Mouse (Mus musculus) megakaryocyte, adult 5-6 weeks (primary cell): Measurements from ENCODE around the gene Trim47. TPM values are rescaled to one million over a fixed set of nuclear protein-coding genes. Genes with fewer than 3 reads are reported as not detected.
"Not testable (repeated sequence)": the region's sequence is repeated elsewhere in the genome, so short reads cannot be mapped to it uniquely, and the experiment has no call there.

Source experiments
- ATAC-seq: 2 replicates; pipeline ENCODE4 v1.8.0; 2016; ENCODE audit warnings: mild to moderate bottlenecking, inconsistent platforms; ENCODE audit not compliant: poor library complexity, severe bottlenecking
- total RNA-seq, 2 experiments: library from RNA; stranded (forward) in 1 of 2; stranded (reverse) in 1 of 2; fragments of 153-499, 151-499 nt in 1 of 2; fragments of 221-1000, 200-1000 nt in 1 of 2; gene quantifications; 2 replicates each; pipeline versions ENCODE4 v1.2.3 to v1.2.4; 2015 to 2017

Trim47 gene
- total RNA-seq, 2 experiments from 2014 or later = 0.07 to 0.47 TPM

GRCm38 (mm10) chr11:116092959-116093358 lies 34.1 kb downstream of the Trim47 start:
- not testable (repeated sequence) for ATAC-seq

GRCm38 (mm10) chr11:116091591-116091990 lies 35.4 kb downstream of the Trim47 start:
- no peak for ATAC-seq

GRCm38 (mm10) chr11:116089545-116089944 lies 37.5 kb downstream of the Trim47 start:
- no peak for ATAC-seq

- no peak for ATAC-seq
Measured at GRCm38 (mm10) chr11:116088741-116089394, 38.1 kb downstream of the Trim47 start.

- ATAC-seq = no peak
Measured at GRCm38 (mm10) chr11:116088188-116088587, 38.8 kb downstream of the Trim47 start.

GRCm38 (mm10) chr11:116087194-116088130 lies 39.5 kb downstream of the Trim47 start:
- ATAC-seq = peak; percentile 74

GRCm38 (mm10) chr11:116086258-116087193 lies 40.5 kb downstream of the Trim47 start, which contains the start of gene Wbp2:
Gene Wbp2, minus strand, starts transcription at chr11:116086995.
- peak; percentile 93 for ATAC-seq

GRCm38 (mm10) chr11:116084166-116084565 lies 42.8 kb downstream of the Trim47 start:
- no peak for ATAC-seq

- ATAC-seq = no peak
Measured at GRCm38 (mm10) chr11:116083096-116083672, 43.8 kb downstream of the Trim47 start.

- no peak for ATAC-seq
Measured at GRCm38 (mm10) chr11:116081081-116081480, 45.9 kb downstream of the Trim47 start.

- no peak for ATAC-seq
Measured at GRCm38 (mm10) chr11:116079511-116079910, 47.5 kb downstream of the Trim47 start.

GRCm38 (mm10) chr11:116078676-116079320 lies 48.2 kb downstream of the Trim47 start:
- ATAC-seq = no peak

GRCm38 (mm10) chr11:116078221-116078620 lies 48.8 kb downstream of the Trim47 start:
- peak; percentile 68 for ATAC-seq

- peak; percentile 81 for ATAC-seq
Measured at GRCm38 (mm10) chr11:116077446-116078204, 49.4 kb downstream of the Trim47 start, which contains the start of gene Unc13d. Gene Unc13d, minus strand, starts transcription at chr11:116077961.

GRCm38 (mm10) chr11:116076836-116077235 lies 50.2 kb downstream of the Trim47 start:
- ATAC-seq = peak; percentile 34

GRCm38 (mm10) chr11:116076266-116076540 lies 50.8 kb downstream of the Trim47 start:
- ATAC-seq = no peak

GRCm38 (mm10) chr11:116075539-116076265 lies 51.3 kb downstream of the Trim47 start:
- no peak for ATAC-seq

GRCm38 (mm10) chr11:116074436-116074991 lies 52.5 kb downstream of the Trim47 start:
- ATAC-seq = no peak
